Mouse (Mus musculus) cerebellum, adult 9-11 months (tissue): Measurements from ENCODE around the gene Hspb2.

ENCODE experiments used
- DNase-seq: peaks from one replicate; pipeline ENCODE4 v3.0.0; 2022

Hspb2 gene

DNA sequence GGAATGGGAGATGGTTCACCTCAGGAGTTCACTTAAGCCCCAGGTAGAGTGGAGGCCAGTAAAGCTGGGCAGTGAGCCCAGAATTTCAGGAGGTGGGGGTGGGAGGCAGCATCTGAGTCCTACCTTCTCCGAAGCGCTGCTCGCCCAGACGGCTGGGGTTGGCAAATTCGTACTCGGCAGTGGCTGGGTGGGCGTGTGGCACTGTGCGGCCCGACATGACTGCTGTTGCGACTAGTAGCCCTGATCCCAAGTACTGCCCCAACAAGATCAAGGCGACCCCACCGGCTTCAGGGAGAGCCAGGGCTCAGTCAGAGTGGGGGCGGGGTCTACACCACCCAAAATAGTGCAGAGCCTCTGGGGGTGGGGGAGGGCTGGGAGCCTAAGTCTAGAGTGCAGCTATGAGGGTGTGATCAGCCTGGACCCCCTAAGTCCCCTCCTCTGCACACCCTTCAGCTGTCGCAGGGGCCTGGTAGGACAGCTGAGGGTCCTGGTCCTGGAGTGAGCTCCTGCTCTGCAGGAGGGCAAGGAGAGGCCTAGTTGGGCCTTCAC, at the start of gene Hspb2:
Gene Hspb2 (minus strand): TSS at position 301 of the 549 bp plus-strand sequence.
- peak; percentile 55 for DNase-seq

DNA sequence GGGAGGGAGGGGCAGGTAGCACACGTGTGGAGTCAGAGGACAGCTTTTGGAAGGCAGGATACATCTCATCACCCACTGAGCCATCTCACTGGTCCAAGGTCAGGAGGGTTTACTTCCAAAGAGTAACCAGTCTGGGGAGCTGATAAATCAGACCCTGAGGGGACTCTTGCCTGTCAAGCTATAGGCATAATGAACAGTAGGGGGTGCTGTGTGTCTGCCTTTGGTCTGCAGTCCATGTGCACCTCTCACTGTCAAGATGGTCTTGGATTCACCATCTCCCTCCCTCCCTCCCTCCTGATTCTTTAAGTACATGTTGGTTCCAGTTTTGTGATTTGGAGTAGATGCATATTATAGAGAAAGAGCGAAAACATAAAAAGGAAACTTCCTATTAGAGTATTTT, 48.8 kb upstream of the Hspb2 start:
- DNase-seq = no peak

DNA sequence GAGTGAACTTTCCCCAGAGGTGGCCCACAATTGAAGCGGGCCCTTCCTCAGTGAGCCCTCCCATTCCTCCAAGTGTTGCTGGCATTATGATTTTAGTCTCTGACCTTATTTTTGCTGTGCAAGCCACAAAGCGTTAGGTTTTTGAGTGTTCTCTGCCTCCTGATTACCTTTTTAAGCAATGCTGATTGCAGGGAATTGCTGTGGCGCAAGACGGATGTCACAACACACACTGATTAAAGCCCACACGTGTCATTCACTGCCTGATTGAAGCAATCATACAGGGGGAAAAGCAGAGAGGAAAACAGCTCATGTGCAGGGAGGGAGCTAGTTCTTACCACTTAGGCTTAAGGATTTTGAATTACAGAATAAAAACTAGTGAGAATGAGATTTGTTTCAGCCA, 46.2 kb upstream of the Hspb2 start:
- DNase-seq = no peak

DNA sequence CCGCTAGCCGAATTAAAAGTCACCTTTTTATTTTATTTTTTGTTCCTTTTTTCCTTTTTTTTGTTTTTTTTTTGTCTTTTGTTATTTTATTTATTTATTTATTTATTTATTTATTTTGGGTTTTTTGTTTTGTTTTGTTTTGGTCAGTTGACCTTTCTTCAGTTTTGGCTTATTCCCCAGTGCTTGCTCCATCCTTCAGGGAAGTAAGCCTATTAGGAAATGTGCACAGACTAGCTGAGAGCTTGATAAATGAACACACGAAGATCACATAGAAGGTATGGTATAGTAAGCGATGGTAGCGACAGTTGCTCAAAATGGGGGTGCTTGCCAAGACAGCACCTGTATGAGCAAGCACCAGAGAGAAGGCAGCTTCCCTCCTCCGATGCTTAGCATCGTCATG, 45.5 kb upstream of the Hspb2 start:
- DNase-seq = no peak

GRCm38 (mm10) chr9:50796776-50797175, 44.6 kb upstream of the Hspb2 start:
- DNase-seq = no peak

GRCm38 (mm10) chr9:50795266-50795665, 43.1 kb upstream of the Hspb2 start:
- DNase-seq = no peak

GRCm38 (mm10) chr9:50782155-50782554, 30.0 kb upstream of the Hspb2 start:
- DNase-seq = no peak

- DNase-seq = no peak
Observed at GRCm38 (mm10) chr9:50776162-50776760, 24.1 kb upstream of the Hspb2 start.

GRCm38 (mm10) chr9:50775662-50776126, 23.5 kb upstream of the Hspb2 start:
- DNase-seq = no peak

DNA sequence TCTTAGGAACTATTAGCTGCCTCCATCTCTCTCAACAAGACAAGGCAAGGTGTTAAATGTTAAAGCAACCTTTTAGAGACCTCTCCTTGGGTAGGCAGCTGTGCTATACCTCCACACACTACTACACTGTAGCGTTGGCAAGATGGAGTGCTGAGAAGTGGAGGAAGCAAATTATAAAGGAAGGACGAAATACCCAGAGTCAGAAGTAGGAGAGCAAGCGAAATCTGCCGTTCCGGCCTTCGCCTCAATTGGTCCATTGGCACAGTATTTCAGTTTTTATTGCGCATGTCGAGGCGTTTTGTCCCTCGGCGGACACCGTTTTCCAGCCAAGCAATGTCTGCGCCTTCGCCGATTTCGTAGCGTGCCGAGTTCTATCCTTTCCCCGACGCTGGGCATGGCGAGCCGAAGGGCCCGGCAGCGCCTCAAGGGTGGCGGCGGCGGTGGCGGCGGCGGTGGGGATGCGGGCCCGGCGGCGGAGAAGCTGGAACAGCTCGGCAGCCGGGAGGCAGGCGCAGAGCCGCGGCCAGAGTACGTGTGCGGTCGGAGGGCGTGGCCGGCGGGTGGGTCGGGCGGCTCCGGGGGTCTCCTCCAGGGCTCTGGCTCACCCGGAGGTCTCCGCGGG, 22.9 kb upstream of the Hspb2 start, which contains the start of the genes Alg9 and 1110032A03Rik:
Gene Alg9 (plus strand): TSS at position 29 of the 622 bp plus-strand sequence.
Gene 1110032A03Rik (minus strand): TSS at position 530 of the 622 bp plus-strand sequence.
- peak; percentile 88 for DNase-seq

DNA sequence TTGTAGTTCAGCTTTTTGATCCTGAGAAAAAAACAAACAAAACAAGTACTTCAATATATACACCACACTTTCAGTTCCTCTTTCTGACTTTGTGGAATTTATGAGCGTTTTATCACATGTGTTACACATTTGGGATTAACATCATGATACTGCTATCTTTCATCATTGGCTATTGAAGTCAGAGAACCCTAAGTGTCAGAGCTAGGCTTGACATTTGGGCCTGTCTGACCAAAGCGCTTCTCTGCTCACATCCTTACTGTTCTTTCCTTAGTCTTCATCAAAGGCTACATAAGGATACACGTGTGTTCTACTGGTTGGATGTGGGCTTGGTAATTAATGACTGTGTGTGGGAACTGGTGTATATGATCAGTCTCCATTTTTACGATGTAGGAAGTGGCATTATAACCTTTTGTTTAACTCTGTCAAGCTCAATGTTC, 21.9 kb upstream of the Hspb2 start:
- no peak for DNase-seq

GRCm38 (mm10) chr9:50770011-50770410, 17.9 kb upstream of the Hspb2 start:
- DNase-seq = no peak

DNA sequence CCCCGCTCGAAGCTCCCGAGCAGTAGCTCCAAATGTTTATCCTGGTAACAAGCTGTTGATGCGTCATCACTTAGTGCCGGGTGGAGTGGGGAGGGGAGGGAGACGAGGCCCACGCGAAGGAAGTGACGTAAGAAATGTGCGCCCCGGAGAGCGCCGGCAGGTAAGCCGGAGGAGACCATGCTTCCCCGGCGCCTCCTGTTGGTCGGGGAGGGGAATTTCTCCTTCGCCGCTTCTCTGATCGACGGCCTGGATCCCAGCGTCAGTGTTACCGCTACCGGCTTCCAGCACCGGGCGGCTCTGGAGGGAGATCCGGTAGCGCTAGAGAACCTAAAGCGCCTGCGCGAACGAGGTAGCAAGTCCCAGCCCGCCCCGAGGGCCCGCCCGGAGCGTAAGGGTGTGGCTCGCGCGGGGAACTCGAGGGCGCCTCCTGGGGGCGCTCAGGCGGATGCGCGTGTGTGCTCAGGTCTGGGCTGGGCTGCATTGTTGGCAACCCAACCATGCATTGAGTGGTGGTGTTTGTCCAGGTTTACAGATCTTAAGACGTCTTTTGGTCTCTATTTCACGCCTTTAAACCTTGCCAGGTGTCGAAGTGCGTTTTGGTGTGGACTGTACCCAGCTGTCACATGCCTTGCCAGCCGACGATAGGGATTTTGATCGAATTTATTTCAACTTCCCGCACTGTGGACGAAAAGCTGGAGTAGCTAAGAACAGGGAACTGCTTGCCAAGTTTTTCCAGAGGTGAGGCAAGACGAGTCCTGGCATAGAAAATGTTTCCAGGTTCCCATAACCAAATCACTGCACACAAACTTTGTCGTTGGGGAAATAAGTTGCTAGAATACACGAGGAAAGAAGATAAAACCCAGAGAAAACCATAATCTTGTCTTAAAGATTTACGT, 16.2 kb upstream of the Hspb2 start, which contains the start of gene Fdxacb1:
Gene Fdxacb1 (plus strand): TSS at position 130 of the 896 bp plus-strand sequence.
- peak; percentile 99 for DNase-seq

GRCm38 (mm10) chr9:50767531-50768106, 15.5 kb upstream of the Hspb2 start:
- no peak for DNase-seq

DNA sequence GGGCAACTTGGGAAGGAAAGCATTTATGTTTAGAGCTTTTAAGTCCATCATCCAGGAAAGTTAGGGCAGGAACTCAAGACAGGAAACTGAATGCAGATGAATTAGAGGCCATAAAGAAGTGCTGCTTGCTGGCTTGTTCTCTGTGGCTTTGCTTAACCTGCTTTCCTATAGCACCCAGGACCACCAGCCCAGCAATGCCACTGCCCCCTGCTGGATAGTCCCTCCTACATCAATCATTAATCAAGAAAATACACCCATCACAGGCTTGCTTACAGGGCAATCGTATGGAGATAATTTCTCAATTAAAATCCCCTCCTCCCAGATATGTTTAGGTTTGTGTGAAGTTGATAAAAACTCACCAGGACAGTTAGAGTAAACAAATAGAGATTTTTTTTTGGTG, 11.2 kb upstream of the Hspb2 start:
- DNase-seq = no peak

GRCm38 (mm10) chr9:50761520-50762243, 9.5 kb upstream of the Hspb2 start:
- DNase-seq = no peak

- no peak for DNase-seq
Observed at GRCm38 (mm10) chr9:50756711-50757110, 4.6 kb upstream of the Hspb2 start.

DNA sequence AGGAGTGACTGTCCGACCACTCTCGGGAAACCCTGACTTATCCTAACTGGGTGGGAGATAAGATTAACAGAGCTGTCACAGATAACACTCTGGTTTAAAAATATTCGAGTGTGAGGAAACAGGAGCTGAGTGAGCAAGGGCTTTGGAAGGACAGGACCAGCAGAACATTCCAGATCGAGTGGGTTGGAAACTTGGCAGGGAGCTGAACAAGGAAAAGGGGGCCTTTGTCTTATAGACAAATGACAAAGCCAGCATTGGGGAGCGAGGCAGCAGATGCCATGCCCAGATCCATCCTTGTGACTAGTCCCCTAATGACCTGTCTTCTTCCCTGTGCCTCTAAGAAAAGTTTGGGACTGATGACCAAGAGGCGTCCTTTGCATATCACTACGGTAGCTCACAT, 1.8 kb upstream of the Hspb2 start:
- no peak for DNase-seq

- peak; percentile 83 for DNase-seq
Observed at GRCm38 (mm10) chr9:50752784-50753615, 846 bp upstream of the Hspb2 start.

- no peak for DNase-seq
Observed at GRCm38 (mm10) chr9:50751323-50751722, 831 bp downstream of the Hspb2 start, which contains the start of gene Cryab. TSS of gene Cryab (plus strand) at chr9:50751325.

- DNase-seq = no peak
Observed at GRCm38 (mm10) chr9:50750706-50751105, 1.4 kb downstream of the Hspb2 start.
